Mouse (Mus musculus) layer of hippocampus, postnatal 36 days (tissue): ENCODE measurements around the gene Rack1. TPM values are rescaled to one million over a fixed set of nuclear protein-coding genes. Genes with fewer than 3 reads are reported as not detected.
A peak's percentile ranks its signal among the peaks of the same experiment; 100 is the strongest.

ENCODE experiments used
- DNase-seq, 2 experiments: peaks; one replicate each; pipeline ENCODE4 v3.0.0; 2022
- total RNA-seq, 2 experiments: library from RNA; stranded (reverse); gene quantifications; 2 replicates each; pipeline ENCODE4 v1.2.3; 2021

The Rack1 gene
- total RNA-seq, 2 experiments from 2014 or later: 241 to 254 TPM

GRCm38 (mm10) chr11:48795221-48795620 lies 4.9 kb upstream of the Rack1 start:
- DNase-seq: no peak

- no peak for DNase-seq
Observed at GRCm38 (mm10) chr11:48796290-48796689, 3.8 kb upstream of the Rack1 start.

GRCm38 (mm10) chr11:48797287-48797686 lies 2.8 kb upstream of the Rack1 start:
- DNase-seq: no peak

- no peak for DNase-seq
Observed at GRCm38 (mm10) chr11:48798308-48798707, 1.8 kb upstream of the Rack1 start.

- DNase-seq: no peak
Observed at GRCm38 (mm10) chr11:48798984-48799920, 880 bp upstream of the Rack1 start.

- no peak for DNase-seq
Observed at GRCm38 (mm10) chr11:48801831-48802772, 2.0 kb downstream of the Rack1 start.

- no peak for DNase-seq
Observed at GRCm38 (mm10) chr11:48803988-48804387, 3.9 kb downstream of the Rack1 start.

- no peak for DNase-seq
Observed at GRCm38 (mm10) chr11:48804922-48805321, 4.8 kb downstream of the Rack1 start.

- peak; percentile 36 to 57 for DNase-seq
Observed at GRCm38 (mm10) chr11:48806856-48807562, 6.9 kb downstream of the Rack1 start.

GRCm38 (mm10) chr11:48807563-48808303 lies 7.6 kb downstream of the Rack1 start:
- no peak for DNase-seq

GRCm38 (mm10) chr11:48808304-48808646 lies 8.1 kb downstream of the Rack1 start:
- DNase-seq: no peak

GRCm38 (mm10) chr11:48808737-48809433 lies 8.8 kb downstream of the Rack1 start:
- DNase-seq: no peak

- no peak for DNase-seq
Observed at GRCm38 (mm10) chr11:48809434-48809830, 9.3 kb downstream of the Rack1 start.

- DNase-seq: no peak
Observed at GRCm38 (mm10) chr11:48810142-48810541, 10.0 kb downstream of the Rack1 start.

- DNase-seq: no peak
Observed at GRCm38 (mm10) chr11:48813782-48814181, 13.7 kb downstream of the Rack1 start.

- no peak for DNase-seq
Observed at GRCm38 (mm10) chr11:48815851-48816250, 15.7 kb downstream of the Rack1 start.

GRCm38 (mm10) chr11:48816281-48816781 lies 16.2 kb downstream of the Rack1 start:
- DNase-seq: peak in 1 of 2 experiments; percentile 49

GRCm38 (mm10) chr11:48816800-48817665 lies 16.9 kb downstream of the Rack1 start, which contains the start of gene Trim41:
Gene Trim41, minus strand, starts transcription at chr11:48817353.
- peak; percentile 98 to 99 for DNase-seq

GRCm38 (mm10) chr11:48817794-48818193 lies 17.7 kb downstream of the Rack1 start:
- no peak for DNase-seq

GRCm38 (mm10) chr11:48818346-48818745 lies 18.2 kb downstream of the Rack1 start:
- peak; percentile 72 to 82 for DNase-seq
